Mouse (Mus musculus): ENCODE measurements at regions not wholly inside any gene's neighbourhood (a gene's known extent, or its start where the extent isn't known, plus 50 kb on each side); places are given as distances from the start of the nearest gene placed in this dataset.
"Not testable (repeated sequence)": the region's sequence is repeated elsewhere in the genome, so short reads cannot be mapped to it uniquely, and the experiment has no call there.

DNA sequence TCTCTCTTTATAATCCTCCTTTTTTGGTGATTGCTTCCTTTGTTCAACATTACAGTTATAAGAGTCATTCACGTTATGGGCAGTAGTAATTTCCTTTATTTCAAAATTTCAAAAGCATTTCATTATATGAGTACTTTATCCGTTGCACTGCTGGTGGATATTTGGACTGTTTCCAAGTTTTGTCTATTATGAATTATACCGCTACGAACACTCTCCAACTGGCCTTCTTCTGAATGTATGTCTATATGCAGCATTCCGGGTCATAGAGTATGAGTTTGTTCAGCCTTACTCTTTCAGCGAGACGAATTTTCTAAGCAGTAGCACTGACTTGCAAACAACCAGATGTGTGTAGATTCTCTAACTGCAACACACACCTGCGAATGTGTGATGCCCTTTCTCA, 57.8 kb downstream of the Dusp6 start:
- intact Hi-C loops (cut with DNase I): no loop called here
- DNase-seq (ENCODE audit: low spot score): no peak

DNA sequence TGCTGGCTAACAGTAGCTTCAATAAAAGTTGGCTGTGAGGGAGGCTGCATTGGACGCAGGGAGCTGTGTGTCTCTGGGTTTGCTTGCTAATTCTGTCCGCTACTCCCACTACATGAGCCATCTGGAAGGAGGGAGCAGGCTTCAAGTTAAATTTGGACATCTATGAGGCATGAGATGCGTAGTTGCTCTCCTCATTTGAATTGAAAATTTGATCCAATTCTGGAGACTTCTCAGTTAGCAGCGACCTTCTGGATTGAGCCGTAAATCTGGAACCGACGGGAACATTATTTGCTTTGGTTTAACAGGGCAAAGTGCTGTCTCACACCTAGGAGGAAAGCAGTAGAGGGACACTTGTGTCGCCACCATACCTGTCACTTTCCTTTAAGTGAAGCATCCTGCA, 60.3 kb downstream of the Dusp6 start:
- intact Hi-C loops (cut with DNase I): no loop called here
- DNase-seq (ENCODE audit: low spot score): no peak

DNA sequence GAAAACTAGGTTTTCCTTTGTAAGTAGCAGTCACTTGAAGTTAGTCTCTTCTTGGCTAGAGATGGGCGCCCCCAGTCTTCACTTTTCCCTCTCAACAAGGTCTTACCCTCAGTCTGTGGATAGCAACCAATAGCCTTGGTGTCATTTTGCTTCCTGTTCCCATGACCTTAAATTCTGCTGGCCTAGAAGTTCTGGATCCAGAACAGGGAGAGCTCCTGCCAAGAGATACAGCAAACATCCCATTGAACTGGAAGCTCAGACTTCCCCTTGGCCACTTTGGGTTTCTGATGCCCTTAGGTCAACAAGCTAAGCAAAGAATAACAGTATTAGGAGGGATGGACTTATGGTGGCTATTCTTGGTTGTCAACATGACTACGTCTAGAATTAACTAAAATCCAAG, 64.5 kb downstream of the Dusp6 start:
- intact Hi-C loops (cut with DNase I): loop anchor here (5.0 kb wide), 1 partner anchor 40 kb away; no protein-coding TSS in a partner anchor
- peak; percentile 8 for DNase-seq (ENCODE audit: low spot score)

DNA sequence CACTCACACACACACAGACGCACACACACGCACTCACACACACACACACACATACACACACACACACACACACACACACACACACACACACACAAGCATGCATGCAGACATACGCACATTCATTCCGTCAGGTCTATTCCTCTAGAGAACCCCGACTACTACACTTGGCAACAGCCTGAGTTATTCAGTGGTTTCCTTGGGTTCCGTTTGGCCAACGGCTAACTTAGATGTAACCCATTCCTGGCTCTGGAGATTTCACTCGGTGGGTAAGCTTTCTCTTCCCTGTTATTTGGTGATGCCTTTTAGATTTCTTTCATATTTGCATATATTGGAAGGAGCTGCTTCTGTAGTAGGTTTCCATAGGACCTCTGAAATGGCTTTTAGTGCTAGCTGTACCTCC, 65.5 kb downstream of the Dusp6 start:
- no peak for DNase-seq (ENCODE audit: low spot score)
- intact Hi-C loops (cut with DNase I): loop anchor here (5.0 kb wide), 1 partner anchor 41 kb away; no protein-coding TSS in a partner anchor

DNA sequence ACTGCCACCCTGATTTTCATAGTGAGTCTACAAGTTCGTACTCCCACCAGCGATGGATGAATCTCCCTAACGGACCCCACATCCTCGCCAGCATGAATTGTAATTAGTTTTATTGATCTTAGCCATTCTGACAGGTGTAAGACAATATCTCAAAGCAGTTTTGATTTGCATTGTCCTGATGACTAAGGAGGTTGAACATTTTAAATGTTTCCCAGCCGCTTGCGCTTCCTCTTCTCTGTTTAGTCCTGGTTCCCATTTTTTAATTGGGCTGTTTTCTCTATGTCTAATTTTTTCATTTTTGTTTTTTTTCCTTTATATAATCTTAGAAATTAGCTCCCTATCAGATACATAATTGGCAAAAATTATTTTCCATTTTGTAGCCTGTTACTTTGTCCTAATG, 66.4 kb downstream of the Dusp6 start:
- intact Hi-C loops (cut with DNase I): loop anchor here (5.0 kb wide), 1 partner anchor 42 kb away; no protein-coding TSS in a partner anchor
- DNase-seq (ENCODE audit: low spot score): no peak

DNA sequence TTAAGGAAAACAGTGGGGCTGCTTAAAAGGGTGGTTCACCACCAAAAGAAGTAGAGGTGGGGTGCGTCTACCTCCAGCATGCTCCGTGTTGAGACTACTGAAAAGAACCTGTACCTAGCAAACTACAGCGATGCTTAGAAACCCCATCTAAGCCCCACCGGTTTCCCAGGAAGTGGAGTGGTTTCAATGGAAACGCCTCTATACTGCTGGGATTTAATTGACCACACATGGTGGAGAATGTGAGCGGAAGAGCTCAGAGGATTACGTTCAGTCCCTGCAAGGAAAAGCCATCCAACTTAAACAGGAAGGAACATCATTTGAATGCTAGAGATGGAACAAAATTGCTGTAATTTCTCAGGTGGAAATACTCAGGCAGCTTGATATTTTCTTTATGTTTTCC, 67.5 kb downstream of the Dusp6 start:
- intact Hi-C loops (cut with DNase I): loop anchor here (5.0 kb wide), 3 partner anchors 77 to 158 kb away; no protein-coding TSS in a partner anchor
- DNase-seq (ENCODE audit: low spot score): no peak

DNA sequence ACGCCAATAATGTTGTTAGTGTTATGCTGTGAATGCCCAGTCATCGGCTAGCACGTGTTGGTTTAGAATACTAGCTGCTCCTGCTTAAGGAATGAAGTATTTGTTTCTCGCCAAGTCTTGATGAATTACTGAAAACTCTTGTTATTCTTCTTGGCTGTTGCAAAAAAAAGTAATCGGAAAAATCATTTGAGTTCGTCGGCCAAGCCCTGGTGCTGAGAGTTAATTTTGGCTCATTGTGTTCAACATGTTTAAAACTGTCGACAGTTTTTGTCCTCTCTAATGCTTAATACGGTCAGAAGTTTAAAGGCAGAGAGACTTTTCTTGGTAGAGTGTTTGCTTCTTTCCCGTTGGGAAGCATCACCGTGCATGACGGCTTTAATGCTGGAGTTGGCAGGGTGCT, 68.8 kb downstream of the Dusp6 start:
- peak; percentile 8 for DNase-seq (ENCODE audit: low spot score)
- intact Hi-C loops (cut with DNase I): loop anchor here (2.0 to 5.0 kb wide), 4 partner anchors 63 to 160 kb away; no protein-coding TSS in a partner anchor

DNA sequence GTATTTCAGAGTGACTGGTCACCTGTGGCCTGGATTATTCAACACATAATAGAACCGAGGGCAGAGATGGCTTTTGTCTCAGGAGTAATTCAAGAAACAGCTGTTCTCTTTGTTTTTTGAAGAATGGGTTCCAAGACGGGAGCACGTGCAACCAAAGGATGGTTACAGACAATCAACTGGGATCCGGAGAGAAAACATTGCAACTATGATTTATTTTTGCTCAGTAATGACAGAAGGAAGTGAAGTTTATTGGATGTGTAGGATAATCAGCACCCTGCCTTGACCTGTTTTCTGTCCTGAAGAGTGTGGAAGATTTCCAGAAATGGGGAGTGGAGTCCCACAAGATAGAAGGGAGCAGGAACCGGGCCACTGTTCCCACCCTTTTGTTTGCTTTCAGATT, 70.8 kb downstream of the Dusp6 start:
- intact Hi-C loops (cut with DNase I): loop anchor here (2.0 to 5.0 kb wide), 4 partner anchors 65 to 162 kb away; no protein-coding TSS in a partner anchor
- DNase-seq (ENCODE audit: low spot score): no peak

DNA sequence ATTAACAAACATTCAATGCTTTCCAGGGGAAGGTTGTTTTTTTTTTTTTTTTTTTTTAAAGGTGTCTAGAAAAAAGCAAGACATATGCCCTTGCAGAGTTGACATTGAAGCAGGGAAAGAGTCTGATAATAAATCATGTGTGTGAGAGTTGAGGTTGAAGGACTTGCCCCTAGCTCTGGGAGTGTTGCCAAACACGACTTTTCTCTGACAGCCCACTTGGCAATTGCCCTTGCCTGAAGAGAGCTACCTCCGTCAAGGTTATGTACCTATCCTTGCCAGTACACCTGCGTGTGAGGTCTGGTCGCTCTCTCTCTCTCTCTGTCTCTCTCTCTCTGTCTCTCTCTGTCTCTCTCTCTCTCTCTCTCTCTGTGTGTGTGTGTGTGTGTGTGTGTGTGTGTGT, 73.1 kb downstream of the Dusp6 start:
- no peak for DNase-seq (ENCODE audit: low spot score)
- intact Hi-C loops (cut with DNase I): loop anchor here (2.0 to 5.0 kb wide), 2 partner anchors 15 to 36 kb away; no protein-coding TSS in a partner anchor

DNA sequence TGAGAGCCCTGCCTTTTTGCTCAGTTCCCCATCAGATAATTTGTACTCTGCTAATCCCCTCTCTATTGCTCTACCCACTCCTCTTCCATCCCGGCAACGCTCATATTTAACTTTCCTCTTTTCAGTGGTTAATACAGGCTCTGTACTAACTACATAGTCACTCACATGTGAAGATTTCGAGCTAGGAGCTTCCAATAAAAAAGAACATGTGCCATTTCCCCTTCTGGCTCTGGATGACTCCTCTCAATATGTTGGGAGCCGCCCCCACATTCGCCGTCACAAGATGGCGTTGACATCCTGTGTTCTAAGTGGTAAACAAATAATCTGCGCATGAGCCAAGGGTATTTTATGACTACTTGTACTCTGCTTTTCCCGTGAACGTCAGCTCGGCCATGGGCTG, 75.8 kb downstream of the Dusp6 start:
- intact Hi-C loops (cut with DNase I): loop anchor here (5.0 kb wide), 1 partner anchor 34 kb away; no protein-coding TSS in a partner anchor
- not testable (repeated sequence) for DNase-seq (ENCODE audit: low spot score)

DNA sequence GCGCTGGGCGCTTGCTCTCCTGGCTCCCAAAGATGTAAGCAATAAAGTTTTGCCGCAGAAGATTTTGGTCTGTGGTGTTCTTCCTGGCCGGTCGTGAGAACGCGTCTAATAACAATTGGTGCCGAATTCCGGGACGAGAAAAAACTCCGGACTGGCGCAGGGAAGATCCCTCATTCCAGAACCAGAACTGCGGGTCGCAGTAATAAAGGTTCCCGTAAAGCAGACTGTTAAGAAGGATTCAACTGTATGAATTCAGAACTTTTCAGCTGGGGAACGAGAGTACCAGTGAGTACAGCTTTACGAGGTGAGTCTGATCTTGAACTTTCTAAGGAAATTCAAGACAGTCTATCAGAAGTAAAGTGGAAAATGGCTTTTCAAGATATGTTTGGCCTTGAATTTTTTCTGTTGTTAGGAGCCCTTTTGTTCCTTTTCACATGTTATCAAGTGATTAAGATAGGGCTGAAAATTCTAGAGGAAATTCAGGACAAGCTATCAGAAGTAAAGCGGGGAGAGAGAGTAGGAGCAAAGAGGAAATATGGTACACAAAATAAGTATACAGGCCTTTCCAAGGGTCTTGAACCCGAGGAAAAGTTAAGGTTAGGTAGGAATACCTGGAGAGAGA, 76.4 kb downstream of the Dusp6 start:
- DNase-seq (ENCODE audit: low spot score): peak; percentile 82
- intact Hi-C loops (cut with DNase I): loop anchor here (5.0 kb wide), 1 partner anchor 33 kb away; no protein-coding TSS in a partner anchor

DNA sequence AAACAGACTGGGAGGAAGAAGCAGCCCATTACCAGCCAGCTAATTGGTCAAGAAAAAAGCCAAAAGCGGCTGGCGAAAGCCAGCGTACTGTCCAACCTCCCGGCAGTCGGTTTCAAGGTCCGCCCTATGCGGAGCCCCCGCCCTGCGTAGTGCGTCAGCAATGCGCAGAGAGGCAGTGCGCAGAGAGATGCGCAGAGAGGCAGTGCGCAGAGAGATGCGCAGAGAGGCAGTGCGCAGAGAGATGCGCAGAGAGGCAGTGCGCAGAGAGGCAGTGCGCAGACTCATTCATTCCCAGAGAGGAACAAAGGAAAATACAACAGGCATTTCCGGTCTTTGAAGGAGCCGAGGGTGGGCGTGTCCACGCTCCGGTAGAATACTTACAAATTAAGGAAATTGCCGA, 77.0 kb downstream of the Dusp6 start:
- DNase-seq (ENCODE audit: low spot score); intact Hi-C loops (cut with DNase I): not testable (repeated sequence)

DNA sequence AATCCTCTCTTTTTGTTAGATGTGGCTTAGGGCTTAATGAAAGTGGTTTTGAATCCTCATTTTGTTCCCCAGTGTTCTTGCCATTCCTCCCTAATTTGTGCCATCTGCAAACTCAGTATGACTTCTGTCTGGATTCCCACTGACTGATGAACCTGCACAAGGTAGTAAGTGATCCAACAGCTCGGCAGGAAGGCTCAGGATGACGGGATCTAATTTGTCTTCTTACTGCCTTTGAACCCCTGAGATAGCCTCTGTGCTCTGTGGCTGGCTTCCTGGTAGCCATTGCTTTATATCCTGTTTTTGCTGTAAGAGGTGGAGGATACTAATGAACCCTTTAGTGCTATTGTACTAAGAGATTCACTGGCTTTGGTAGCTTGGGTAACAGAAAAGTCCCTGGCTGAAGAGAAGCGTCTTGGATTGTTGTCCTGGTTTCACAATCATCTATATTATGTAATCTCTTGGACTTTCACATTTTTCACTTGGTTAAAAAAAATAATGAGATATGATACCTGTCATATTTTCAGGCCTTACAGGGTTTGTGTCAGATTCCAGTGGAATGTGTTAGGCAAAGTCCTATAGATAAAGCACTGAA, 86.2 kb downstream of the Dusp6 start:
- intact Hi-C loops (cut with DNase I): no loop called here
- DNase-seq (ENCODE audit: low spot score): no peak

DNA sequence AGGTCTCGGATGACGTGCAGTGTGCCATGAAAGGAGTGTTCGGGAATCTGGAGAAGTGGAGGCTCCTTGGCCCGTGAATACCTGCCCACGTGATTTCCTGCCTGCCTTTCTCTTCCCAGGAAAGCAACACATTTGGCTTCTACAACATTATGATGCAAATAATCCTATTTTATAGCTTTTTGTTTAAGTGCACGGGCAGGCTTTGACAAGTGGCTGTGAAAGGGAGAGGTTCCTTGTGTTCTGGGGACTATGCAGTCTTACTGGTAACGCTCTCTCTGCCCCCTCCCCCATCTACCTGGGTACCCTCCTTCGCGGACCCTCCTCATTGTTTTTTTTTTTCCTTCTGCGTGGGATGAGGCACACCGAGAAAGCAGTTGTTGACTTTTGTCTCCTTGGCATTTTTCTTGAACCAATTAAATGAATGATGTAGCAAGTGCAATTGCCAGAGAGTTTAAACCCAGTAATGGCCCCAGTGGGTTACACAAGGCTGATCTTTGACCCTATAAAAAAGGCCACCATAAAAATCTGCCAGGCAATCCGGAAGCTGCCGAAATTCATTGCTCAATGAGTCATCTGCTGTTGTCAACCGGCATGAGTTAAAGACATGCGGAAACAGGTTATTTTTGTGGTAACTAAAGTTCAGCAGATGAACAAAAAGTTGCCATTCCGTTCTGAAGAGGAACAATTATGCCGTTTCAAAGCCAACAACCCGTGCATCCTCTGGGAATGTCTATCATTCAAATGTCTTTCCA, 90.7 kb downstream of the Dusp6 start:
- DNase-seq (ENCODE audit: low spot score): no peak
- intact Hi-C loops (cut with DNase I): no loop called here

DNA sequence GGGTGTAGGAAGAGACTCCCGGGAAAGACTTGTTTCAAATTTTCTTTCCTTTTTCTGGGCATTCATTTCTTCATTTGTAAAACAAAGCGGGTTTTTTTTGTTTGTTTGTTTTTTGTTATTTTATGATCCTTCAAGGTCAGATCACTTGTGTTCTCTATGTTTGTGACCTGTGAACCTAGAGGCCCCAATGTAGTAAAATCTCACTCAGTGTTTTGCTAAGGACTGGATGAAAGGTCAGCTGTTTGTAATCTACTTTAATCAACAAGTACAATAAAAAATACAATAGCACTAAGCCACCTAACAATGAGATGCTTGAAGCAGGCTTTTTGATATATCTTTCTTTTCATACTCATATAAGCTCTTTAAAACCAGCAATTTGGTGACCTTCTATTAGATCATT, 91.3 kb downstream of the Dusp6 start:
- intact Hi-C loops (cut with DNase I): no loop called here
- no peak for DNase-seq (ENCODE audit: low spot score)

DNA sequence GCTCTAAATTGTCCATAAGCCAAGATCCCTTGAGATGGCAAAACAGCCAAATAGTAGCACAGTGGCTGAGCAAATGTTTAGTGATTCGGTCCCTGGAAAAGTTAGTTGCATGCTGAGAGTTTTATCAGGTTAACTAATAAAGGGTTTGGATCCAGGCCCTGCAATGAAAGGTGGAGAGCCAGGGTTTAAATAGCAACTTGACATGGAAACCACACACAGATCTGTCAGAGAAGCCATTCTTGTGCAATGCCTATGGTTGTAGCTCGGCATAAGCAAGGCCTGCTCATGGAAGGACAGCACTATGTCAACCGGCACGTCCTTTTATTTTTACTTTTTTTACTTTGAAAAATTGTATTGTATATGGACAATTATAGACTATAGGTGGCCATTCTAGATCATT, 92.3 kb downstream of the Dusp6 start:
- intact Hi-C loops (cut with DNase I): no loop called here
- no peak for DNase-seq (ENCODE audit: low spot score)

DNA sequence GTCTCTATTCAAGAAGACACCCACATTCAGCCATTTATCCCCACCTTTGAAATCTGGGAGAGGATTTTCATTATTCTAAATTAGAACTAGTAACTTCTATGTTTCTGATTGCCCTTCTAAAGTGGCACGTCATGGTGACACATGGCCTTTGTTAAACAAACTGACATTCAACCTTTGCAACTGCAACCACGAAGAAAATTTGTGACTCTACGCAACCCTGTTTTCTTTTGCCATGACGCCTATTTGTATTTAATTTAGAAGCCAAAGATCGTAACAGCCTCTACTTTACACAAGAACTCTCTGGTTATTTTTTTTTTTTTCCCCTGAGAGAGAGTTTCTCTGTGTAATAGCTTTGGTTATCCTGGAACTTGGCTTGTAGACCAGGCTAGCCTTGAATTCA, 93.2 kb downstream of the Dusp6 start:
- no peak for DNase-seq (ENCODE audit: low spot score)
- intact Hi-C loops (cut with DNase I): no loop called here

DNA sequence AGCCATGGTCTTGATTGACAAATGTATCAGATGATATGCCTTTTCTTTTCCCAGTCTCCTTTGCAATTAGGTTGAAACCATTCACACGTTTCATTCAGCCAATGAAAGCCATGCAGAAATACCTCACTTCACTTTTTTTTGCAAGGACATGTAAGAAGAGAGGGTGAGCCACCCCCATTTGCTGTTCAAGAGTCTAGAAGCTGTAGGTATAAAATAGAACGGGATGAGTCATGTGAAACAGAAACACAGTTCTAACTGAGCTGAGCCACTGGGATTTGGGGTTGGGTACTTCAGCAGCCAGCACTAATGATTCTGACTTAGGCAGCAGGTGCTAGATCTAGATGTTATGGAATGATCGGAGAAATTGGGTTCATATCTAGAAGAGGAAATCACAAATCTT, 93.9 kb downstream of the Dusp6 start:
- DNase-seq (ENCODE audit: low spot score): no peak

DNA sequence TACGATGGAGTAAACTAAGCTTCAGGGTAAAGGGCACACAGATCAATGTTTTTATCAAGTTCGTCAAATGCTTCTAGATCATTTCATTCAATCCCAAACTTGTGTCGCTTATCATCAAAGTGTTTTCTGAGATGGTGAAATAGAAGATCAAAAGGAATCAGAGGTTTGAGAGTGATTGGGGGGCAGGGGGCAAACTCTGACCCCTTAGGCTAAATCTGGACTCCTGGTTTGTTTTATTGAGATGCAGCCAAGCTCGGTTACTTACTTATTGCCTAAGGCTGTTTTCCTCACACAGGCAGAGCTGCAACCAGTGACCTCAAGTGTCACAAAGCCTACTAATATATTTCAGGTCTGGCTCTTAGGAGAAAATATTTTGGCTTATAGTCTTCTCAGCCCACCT, 94.3 kb downstream of the Dusp6 start:
- intact Hi-C loops (cut with DNase I): no loop called here

More for the DNA sequence above, 93.9 kb downstream of the Dusp6 start:
- intact Hi-C loops (cut with DNase I): no loop called here

DNA sequence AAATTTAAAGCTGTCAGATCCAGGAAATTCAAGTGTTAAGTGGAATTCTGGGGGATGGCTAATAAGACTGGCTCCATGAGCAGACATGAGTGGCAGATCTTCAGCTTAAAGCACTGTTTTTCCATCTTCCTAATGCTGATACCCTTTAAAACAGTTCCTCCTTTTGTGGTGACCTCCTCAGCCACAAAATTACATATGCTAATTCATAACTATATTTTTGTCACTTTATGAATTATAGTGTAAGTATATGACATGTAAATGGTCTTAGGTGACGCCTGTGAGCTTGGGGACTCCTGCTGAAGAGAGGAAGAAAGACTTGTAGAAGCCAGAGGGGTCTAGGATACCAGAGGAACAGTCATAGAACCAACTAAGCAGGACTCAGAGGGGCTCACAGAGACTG, 95.2 kb downstream of the Dusp6 start:
- intact Hi-C loops (cut with DNase I): no loop called here
- no peak for DNase-seq (ENCODE audit: low spot score)

More for the DNA sequence above, 94.3 kb downstream of the Dusp6 start:
- no peak for DNase-seq (ENCODE audit: low spot score)

DNA sequence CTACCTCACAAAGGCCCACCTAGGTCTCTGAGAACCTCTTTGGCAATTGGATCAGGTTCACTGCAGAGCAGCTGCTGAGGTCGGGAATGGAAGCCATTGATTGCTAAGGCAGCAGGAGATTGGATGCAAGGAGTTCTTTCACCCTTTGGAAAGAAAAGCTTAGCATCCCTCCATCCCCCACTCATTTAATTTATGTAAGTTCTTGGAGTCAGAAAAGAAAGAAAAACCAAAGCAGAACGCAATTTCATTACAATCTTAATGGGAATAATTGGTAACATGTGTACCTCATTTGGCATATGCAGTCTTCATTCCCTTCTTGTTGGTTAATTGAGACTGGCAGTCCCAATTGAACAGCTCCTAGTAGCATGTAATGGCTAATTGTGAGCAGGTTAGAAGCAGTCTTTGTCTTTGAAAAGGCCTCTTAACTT, 96.4 kb downstream of the Dusp6 start:
- DNase-seq (ENCODE audit: low spot score): no peak
- intact Hi-C loops (cut with DNase I): no loop called here
